Mouse (Mus musculus) kidney, embryonic 15.5 days (tissue): ENCODE results near the gene Psrc1. TPM values are rescaled to one million over a fixed set of nuclear protein-coding genes. Genes with fewer than 3 reads are reported as not detected.

Source experiments
- ATAC-seq: fragments of 200-750 bp; cut with Nextera tagmentation; replicated peaks from 2 replicates; pipeline ENCODE4 v1.8.0; 2017; ENCODE audit warnings: moderate TSS enrichment; ENCODE audit not compliant: low FRiP score
- H3K27ac ChIP-seq: fragments of 300-500 bp; sonication (generic); 2 replicates; pipeline ENCODE4 v1.5.1; 2015; ENCODE audit warnings: mild to moderate bottlenecking, inconsistent platforms
- H3K27me3 ChIP-seq: fragments of 300-500 bp; sonication (generic); 2 replicates; pipeline ENCODE4 v1.6.1; 2015; ENCODE audit warnings: inconsistent platforms
- H3K36me3 ChIP-seq: fragments of 300-500 bp; sonication (generic); 2 replicates; pipeline ENCODE4 v1.6.1; 2015; ENCODE audit warnings: inconsistent platforms
- H3K4me1 ChIP-seq: fragments of 300-500 bp; sonication (generic); 2 replicates; pipeline ENCODE4 v1.6.1; 2015; ENCODE audit warnings: inconsistent platforms
- H3K4me2 ChIP-seq: fragments of 300-500 bp; sonication (generic); 2 replicates; pipeline ENCODE4 v1.6.1; 2015; ENCODE audit warnings: moderate library complexity, mild to moderate bottlenecking, inconsistent platforms
- H3K4me3 ChIP-seq: fragments of 300-500 bp; sonication (generic); replicated peaks from 2 replicates; pipeline ENCODE4 v1.5.1; 2015; ENCODE audit warnings: mild to moderate bottlenecking, inconsistent platforms
- H3K9ac ChIP-seq: fragments of 300-500 bp; sonication (generic); 2 replicates; pipeline ENCODE4 v1.6.1; 2015; ENCODE audit warnings: mild to moderate bottlenecking, inconsistent platforms
- H3K9me3 ChIP-seq: fragments of 300-500 bp; sonication (generic); replicated peaks from 2 replicates; pipeline ENCODE4 v1.6.1; 2016; ENCODE audit warnings: inconsistent platforms
- WGBS: fragments of 180-500 bp; shearing (Covaris S2); methylation state at CpG from one replicate; pipeline ENCODE4 v1.1.7; 2015; ENCODE audit warnings: mixed read lengths; 5-methylcytosine and 5-hydroxymethylcytosine counted together
- polyA plus RNA-seq: library from polyadenylated mRNA; unstranded; fragments of >200 nt; fragmentation: Nextera tagmentation; extraction: Ambion mirVana; gene quantifications from 2 replicates; pipeline ENCODE4 v1.2.1, GENCODE M21; 2015

The Psrc1 gene
- polyA plus RNA-seq, 1 experiment from 2014 or later, result 48.8 TPM

GRCm38 (mm10) chr3:108367173-108367572, 16.5 kb upstream of the Psrc1 start:
- no peak overlapping the region for H3K9ac ChIP-seq
- 60% methylated on average over 9 of the region's 9 CpGs for WGBS
- peak overlapping the region; percentile 21; the same call in 1 of the 2 replicates for H3K4me2 ChIP-seq
- H3K4me1 ChIP-seq, result peaks cover 9% of the 10 kb centered on the region; the same call in 1 of the 2 replicates
- H3K36me3 ChIP-seq, result no peaks in the 10 kb centered on the region
- no peaks in the 10 kb centered on the region for H3K9me3 ChIP-seq
- no peak for ATAC-seq
- H3K27me3 ChIP-seq, result no peaks in the 10 kb centered on the region
- no peak overlapping the region for H3K4me3 ChIP-seq
- no peak overlapping the region for H3K27ac ChIP-seq

GRCm38 (mm10) chr3:108367828-108368227, 15.8 kb upstream of the Psrc1 start:
- Histone ChIP-seq H3K9ac (no peak overlapping the region), H3K9me3 (no peaks in the 10 kb centered on the region), H3K4me1 (peaks cover 9% of the 10 kb centered on the region; the same call in 1 of the 2 replicates), H3K36me3 (no peaks in the 10 kb centered on the region), H3K4me2 (no peak overlapping the region), H3K27ac (no peak overlapping the region), H3K27me3 (no peaks in the 10 kb centered on the region), H3K4me3 (no peak overlapping the region)
- WGBS, result 76% methylated on average over 3 of the region's 3 CpGs
- no peak for ATAC-seq

- Histone ChIP-seq H3K36me3 (no peaks in the 10 kb centered on the region), H3K27ac (no peak overlapping the region), H3K9ac (no peak overlapping the region), H3K4me3 (no peak overlapping the region), H3K4me2 (no peak overlapping the region), H3K9me3 (no peaks in the 10 kb centered on the region), H3K4me1 (peaks cover 9% of the 10 kb centered on the region; the same call in 1 of the 2 replicates), H3K27me3 (no peaks in the 10 kb centered on the region)
- WGBS, result 88% methylated on average over 5 of the region's 5 CpGs
- ATAC-seq, result no peak
These were observed 14.9 kb upstream of the Psrc1 start for GRCm38 (mm10) chr3:108368721-108369120.

GRCm38 (mm10) chr3:108372274-108372673, 11.4 kb upstream of the Psrc1 start:
- no peak for ATAC-seq
- 0 out of 2 replicates have a peak, but pooled peaks cover 3% of the 10 kb centered on the region for H3K4me1 ChIP-seq

GRCm38 (mm10) chr3:108372691-108373090, 10.9 kb upstream of the Psrc1 start:
- Histone ChIP-seq H3K9me3 (no peaks in the 10 kb centered on the region), H3K27ac (no peak overlapping the region), H3K27me3 (no peaks in the 10 kb centered on the region), H3K4me1 (no peaks in the 10 kb centered on the region), H3K36me3 (no peaks in the 10 kb centered on the region), H3K4me3 (no peak overlapping the region), H3K9ac (no peak overlapping the region), H3K4me2 (no peak overlapping the region)
- no peak for ATAC-seq
- WGBS, result 79% methylated on average over 3 of the region's 3 CpGs

More at GRCm38 (mm10) chr3:108372274-108372673, 11.4 kb upstream of the Psrc1 start:
- no peak overlapping the region for H3K27ac ChIP-seq
- H3K4me2 ChIP-seq, result no peak overlapping the region
- no peak overlapping the region for H3K9ac ChIP-seq
- no peaks in the 10 kb centered on the region for H3K27me3 ChIP-seq
- 76% methylated on average over 3 of the region's 3 CpGs for WGBS
- H3K36me3 ChIP-seq, result no peaks in the 10 kb centered on the region
- H3K4me3 ChIP-seq, result no peak overlapping the region
- no peaks in the 10 kb centered on the region for H3K9me3 ChIP-seq

- WGBS, result 87% methylated on average over 7 of the region's 7 CpGs
- H3K9ac ChIP-seq, result no peak overlapping the region
These were observed 4.6 kb upstream of the Psrc1 start for GRCm38 (mm10) chr3:108378875-108379663.

GRCm38 (mm10) chr3:108380695-108381094, 2.9 kb upstream of the Psrc1 start:
- no peak overlapping the region for H3K4me2 ChIP-seq
- no peaks in the 10 kb centered on the region for H3K9me3 ChIP-seq
- ATAC-seq, result no peak
- 80% methylated on average over 6 of the region's 6 CpGs for WGBS
- H3K27ac ChIP-seq, result no peak overlapping the region
- no peak overlapping the region for H3K4me3 ChIP-seq
- H3K36me3 ChIP-seq, result no peaks in the 10 kb centered on the region; the same call in 1 of the 2 replicates
- peaks cover 31% of the 10 kb centered on the region for H3K4me1 ChIP-seq
- no peaks in the 10 kb centered on the region for H3K27me3 ChIP-seq
- no peak overlapping the region for H3K9ac ChIP-seq

More at GRCm38 (mm10) chr3:108378875-108379663, 4.6 kb upstream of the Psrc1 start:
- ATAC-seq, result no peak
- Histone ChIP-seq H3K27ac (no peak overlapping the region), H3K36me3 (no peaks in the 10 kb centered on the region), H3K27me3 (no peaks in the 10 kb centered on the region), H3K9me3 (no peaks in the 10 kb centered on the region), H3K4me1 (peaks cover 19% of the 10 kb centered on the region), H3K4me3 (no peak overlapping the region), H3K4me2 (no peak overlapping the region)

- H3K4me2 ChIP-seq, result peak overlapping the region; percentile 81
- 63% methylated on average over 14 of the region's 14 CpGs for WGBS
- H3K9ac ChIP-seq, result no peak overlapping the region
- peaks cover 31% of the 10 kb centered on the region for H3K4me1 ChIP-seq
- no peaks in the 10 kb centered on the region for H3K9me3 ChIP-seq
- 0 out of 2 replicates have a peak overlapping the region, but pooled peaks have one; percentile 63 for H3K27ac ChIP-seq
- no peaks in the 10 kb centered on the region for H3K27me3 ChIP-seq
- H3K36me3 ChIP-seq, result peaks cover 10% of the 10 kb centered on the region
- no peak overlapping the region for H3K4me3 ChIP-seq
- no peak for ATAC-seq
These were observed 1.4 kb upstream of the Psrc1 start for GRCm38 (mm10) chr3:108381945-108382875.

GRCm38 (mm10) chr3:108384425-108384824, 786 bp downstream of the Psrc1 start:
- Histone ChIP-seq H3K9me3 (no peaks in the 10 kb centered on the region), H3K27ac (no peak overlapping the region), H3K4me1 (peaks cover 38% of the 10 kb centered on the region), H3K36me3 (peaks cover 19% of the 10 kb centered on the region), H3K4me2 (peak overlapping the region; percentile 81), H3K9ac (peak overlapping the region; percentile 62), H3K27me3 (no peaks in the 10 kb centered on the region), H3K4me3 (peak overlapping the region; percentile 79)
- WGBS, result 42% methylated on average over 2 of the region's 2 CpGs
- ATAC-seq, result no peak

GRCm38 (mm10) chr3:108386186-108386585, 2.5 kb downstream of the Psrc1 start:
- ATAC-seq, result no peak
- no peak overlapping the region for H3K27ac ChIP-seq

GRCm38 (mm10) chr3:108389111-108389545, 5.5 kb downstream of the Psrc1 start:
- ATAC-seq, result peak; percentile 79
- Histone ChIP-seq H3K27me3 (no peaks in the 10 kb centered on the region), H3K4me1 (peaks cover 43% of the 10 kb centered on the region), H3K36me3 (peaks cover 30% of the 10 kb centered on the region), H3K9me3 (no peaks in the 10 kb centered on the region), H3K9ac (no peak overlapping the region), H3K4me2 (peak overlapping the region; percentile 42), H3K4me3 (no peak overlapping the region), H3K27ac (peak overlapping the region; percentile 54; the same call in 1 of the 2 replicates)
- 2% methylated on average over 5 of the region's 5 CpGs for WGBS

More at GRCm38 (mm10) chr3:108386186-108386585, 2.5 kb downstream of the Psrc1 start:
- H3K27me3 ChIP-seq, result no peaks in the 10 kb centered on the region
- no peaks in the 10 kb centered on the region for H3K9me3 ChIP-seq
- peaks cover 40% of the 10 kb centered on the region for H3K4me1 ChIP-seq
- 91% methylated on average over 10 of the region's 10 CpGs for WGBS
- H3K4me3 ChIP-seq, result no peak overlapping the region
- H3K9ac ChIP-seq, result no peak overlapping the region
- no peak overlapping the region for H3K4me2 ChIP-seq
- H3K36me3 ChIP-seq, result peaks cover 19% of the 10 kb centered on the region
